Mouse (Mus musculus) heart, postnatal 0 days (tissue): Measurements from ENCODE around the gene Pga5.

Source experiments
- CTCF ChIP-seq: IDR thresholded peaks from 2 replicates; pipeline ENCODE4 v1.5.1; 2016; ENCODE audit warnings: antibody characterized with exemption, control low read depth, low read depth
- EP300 ChIP-seq: IDR thresholded peaks from 2 replicates; pipeline ENCODE4 v1.6.1; 2016; ENCODE audit warnings: antibody characterized with exemption, low read depth

DNA sequence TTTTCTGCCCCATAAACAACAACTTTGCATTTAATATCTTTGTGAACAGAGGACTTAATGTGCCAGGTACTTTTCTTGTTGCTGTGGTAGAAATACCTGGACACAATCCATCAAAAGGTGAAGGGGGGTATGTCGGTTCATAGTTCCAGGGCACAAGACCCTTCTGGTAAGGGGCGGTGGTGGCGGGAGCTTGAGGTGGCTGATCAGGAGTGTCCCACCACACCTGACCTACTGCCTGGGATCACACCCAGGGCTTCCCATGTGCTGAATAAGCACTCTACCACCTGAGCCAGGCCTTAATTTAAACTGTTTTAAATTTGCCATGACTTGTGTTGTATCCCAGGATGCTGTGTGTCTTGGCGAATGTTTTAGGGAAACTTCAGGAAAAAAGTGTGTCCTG is 13.2 kb upstream of the Pga5 start:
- no peak for TF ChIP-seq CTCF
- TF ChIP-seq EP300, result no peak
